Mouse (Mus musculus): ENCODE results near the gene Nalcn. TPM values are rescaled to one million over a fixed set of nuclear protein-coding genes. Genes with fewer than 3 reads are reported as not detected.

Gene Nalcn
- polyA plus RNA-seq, 1 experiment from 2014 or later = 0.10 TPM

DNA sequence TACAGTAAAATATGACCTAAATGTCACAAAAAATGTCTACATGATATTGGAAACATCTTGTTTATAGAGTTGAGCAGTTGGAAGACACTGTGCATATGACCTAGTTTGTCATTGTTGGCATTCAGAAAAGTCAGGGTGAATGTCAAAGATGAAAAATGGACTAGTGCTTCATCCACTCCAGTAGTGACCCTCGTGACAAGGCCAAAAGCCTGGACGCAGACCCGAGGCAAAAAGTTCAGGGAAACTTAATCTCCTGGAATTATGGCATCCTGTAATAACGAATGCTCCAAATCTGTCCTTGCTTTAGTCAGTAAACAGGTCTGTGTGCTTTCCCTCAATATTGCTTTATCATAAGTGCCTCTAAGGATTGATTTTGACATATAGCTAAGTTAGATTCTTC is 51.6 kb downstream of the Nalcn start:
- WGBS = 71% methylated on average over 4 of the region's 4 CpGs
- Histone ChIP-seq H3K27ac (no peak overlapping the region), H3K4me2 (no peak overlapping the region), H3K9me3 (replicated peaks) (no peaks in the 10 kb centered on the region), H3K36me3 (no peaks in the 10 kb centered on the region), H3K4me1 (replicated peaks) (no peaks in the 10 kb centered on the region), H3K4me3 (no peak overlapping the region), H3K27me3 (no peaks in the 10 kb centered on the region), H3K9ac (no peak overlapping the region)
- ATAC-seq (replicated peaks; ENCODE audit: insufficient number of reproducible peaks, insufficient read depth, low FRiP score, low read depth) = no peak

DNA sequence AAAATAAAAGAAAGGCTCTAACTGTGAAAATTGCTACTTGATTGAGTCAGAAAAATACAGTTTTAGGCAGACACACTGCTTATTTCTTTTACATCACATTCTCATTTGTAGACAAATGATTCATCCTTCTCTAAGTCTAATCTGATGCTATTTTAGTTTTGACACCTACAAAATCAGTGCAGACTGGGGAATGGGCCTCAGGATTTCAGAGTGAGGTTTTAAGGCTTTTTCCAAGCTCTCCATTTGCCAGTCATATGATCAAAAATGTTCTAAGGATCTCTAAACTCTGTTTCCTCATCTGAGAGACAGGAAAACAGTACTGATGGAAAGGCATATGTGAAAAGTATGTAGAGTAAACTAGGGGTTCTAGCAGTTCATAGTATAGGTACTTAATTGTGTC is 52.0 kb downstream of the Nalcn start:
- no peak overlapping the region for H3K27ac ChIP-seq
- no peak overlapping the region for H3K4me2 ChIP-seq
- no peak overlapping the region for H3K9ac ChIP-seq
- no peaks in the 10 kb centered on the region for H3K9me3 ChIP-seq (replicated peaks)
- H3K27me3 ChIP-seq = no peaks in the 10 kb centered on the region
- no peaks in the 10 kb centered on the region for H3K4me1 ChIP-seq (replicated peaks)
- ATAC-seq (replicated peaks; ENCODE audit: insufficient number of reproducible peaks, insufficient read depth, low FRiP score, low read depth) = no peak
- H3K36me3 ChIP-seq = no peaks in the 10 kb centered on the region
- no peak overlapping the region for H3K4me3 ChIP-seq

- H3K9ac ChIP-seq = no peak overlapping the region
- no peaks in the 10 kb centered on the region for H3K4me1 ChIP-seq (replicated peaks)
- H3K27ac ChIP-seq = no peak overlapping the region
- no peaks in the 10 kb centered on the region for H3K27me3 ChIP-seq
- H3K36me3 ChIP-seq = no peaks in the 10 kb centered on the region
- ATAC-seq (replicated peaks; ENCODE audit: insufficient number of reproducible peaks, insufficient read depth, low FRiP score, low read depth) = no peak
- H3K4me3 ChIP-seq = no peak overlapping the region
- WGBS = 54% methylated on average over 2 of the region's 2 CpGs
- H3K9me3 ChIP-seq (replicated peaks) = no peaks in the 10 kb centered on the region
- no peak overlapping the region for H3K4me2 ChIP-seq
These were observed 60.3 kb downstream of the Nalcn start for GRCm38 (mm10) chr14:123566599-123566998.

- Histone ChIP-seq H3K4me1 (replicated peaks) (no peaks in the 10 kb centered on the region), H3K27me3 (no peaks in the 10 kb centered on the region), H3K9ac (no peak overlapping the region), H3K36me3 (no peaks in the 10 kb centered on the region), H3K4me3 (no peak overlapping the region), H3K27ac (no peak overlapping the region), H3K9me3 (replicated peaks) (no peaks in the 10 kb centered on the region), H3K4me2 (no peak overlapping the region)
- no peak for ATAC-seq (replicated peaks; ENCODE audit: insufficient number of reproducible peaks, insufficient read depth, low FRiP score, low read depth)
These were observed 71.4 kb downstream of the Nalcn start for GRCm38 (mm10) chr14:123555533-123555932.

- no peak overlapping the region for H3K4me3 ChIP-seq
- H3K9me3 ChIP-seq (replicated peaks) = no peaks in the 10 kb centered on the region
- no peak overlapping the region for H3K4me2 ChIP-seq
- WGBS = 59% methylated on average over 4 of the region's 4 CpGs
- no peak overlapping the region for H3K9ac ChIP-seq
- H3K27me3 ChIP-seq = no peaks in the 10 kb centered on the region
- H3K4me1 ChIP-seq (replicated peaks) = no peaks in the 10 kb centered on the region
- no peak overlapping the region for H3K27ac ChIP-seq
- H3K36me3 ChIP-seq = no peaks in the 10 kb centered on the region
- ATAC-seq (replicated peaks; ENCODE audit: insufficient number of reproducible peaks, insufficient read depth, low FRiP score, low read depth) = no peak
These were observed 72.0 kb downstream of the Nalcn start for GRCm38 (mm10) chr14:123554936-123555335.

GRCm38 (mm10) chr14:123542362-123542761 is 84.6 kb downstream of the Nalcn start:
- Histone ChIP-seq H3K27me3 (no peaks in the 10 kb centered on the region), H3K4me2 (no peak overlapping the region), H3K9me3 (replicated peaks) (no peaks in the 10 kb centered on the region), H3K27ac (no peak overlapping the region), H3K4me3 (no peak overlapping the region), H3K9ac (no peak overlapping the region), H3K4me1 (replicated peaks) (no peaks in the 10 kb centered on the region), H3K36me3 (no peaks in the 10 kb centered on the region)
- no peak for ATAC-seq (replicated peaks; ENCODE audit: insufficient number of reproducible peaks, insufficient read depth, low FRiP score, low read depth)

DNA sequence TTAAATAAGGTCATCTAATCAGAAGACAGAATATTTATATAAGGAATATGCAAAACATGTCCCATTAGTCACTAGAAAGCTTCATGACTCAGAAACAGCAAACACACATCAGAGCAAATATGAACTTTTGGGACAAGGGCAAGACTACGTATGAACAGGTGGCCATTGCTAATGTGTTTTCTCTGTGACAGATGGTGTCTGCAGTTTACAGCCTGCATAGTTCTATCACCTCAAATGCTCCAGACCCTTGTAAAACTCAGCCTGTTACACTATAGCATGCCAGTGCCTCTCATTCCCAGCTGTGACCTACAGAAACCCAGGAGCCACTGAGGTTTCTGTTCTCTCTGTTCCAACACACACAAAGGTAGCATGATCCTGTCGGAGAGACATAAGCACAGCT is 91.3 kb downstream of the Nalcn start:
- WGBS = 78% methylated on average over 2 of the region's 2 CpGs
- no peaks in the 10 kb centered on the region for H3K27me3 ChIP-seq
- H3K27ac ChIP-seq = no peak overlapping the region
- no peak overlapping the region for H3K4me3 ChIP-seq
- H3K4me2 ChIP-seq = no peak overlapping the region
- H3K4me1 ChIP-seq (replicated peaks) = no peaks in the 10 kb centered on the region
- ATAC-seq (replicated peaks; ENCODE audit: insufficient number of reproducible peaks, insufficient read depth, low FRiP score, low read depth) = no peak
- H3K9ac ChIP-seq = no peak overlapping the region
- no peaks in the 10 kb centered on the region for H3K9me3 ChIP-seq (replicated peaks)
- no peaks in the 10 kb centered on the region for H3K36me3 ChIP-seq

- H3K9me3 ChIP-seq (replicated peaks) = no peaks in the 10 kb centered on the region
- H3K4me3 ChIP-seq = no peak overlapping the region
- H3K9ac ChIP-seq = no peak overlapping the region
- H3K4me2 ChIP-seq = no peak overlapping the region
- ATAC-seq (replicated peaks; ENCODE audit: insufficient number of reproducible peaks, insufficient read depth, low FRiP score, low read depth) = no peak
- H3K27ac ChIP-seq = no peak overlapping the region
- no peaks in the 10 kb centered on the region for H3K36me3 ChIP-seq
- 68% methylated on average over 1 of the region's 1 CpGs for WGBS
- H3K4me1 ChIP-seq (replicated peaks) = no peaks in the 10 kb centered on the region
- no peaks in the 10 kb centered on the region for H3K27me3 ChIP-seq
These were observed 93.9 kb downstream of the Nalcn start for GRCm38 (mm10) chr14:123533000-123533399.

GRCm38 (mm10) chr14:123531271-123531670 is 95.7 kb downstream of the Nalcn start:
- H3K9me3 ChIP-seq (replicated peaks) = no peaks in the 10 kb centered on the region
- H3K27ac ChIP-seq = 0 out of 2 replicates have a peak overlapping the region, but pooled peaks have one; percentile 12
- H3K4me1 ChIP-seq (replicated peaks) = no peaks in the 10 kb centered on the region
- H3K4me3 ChIP-seq = no peak overlapping the region
- H3K9ac ChIP-seq = no peak overlapping the region
- H3K36me3 ChIP-seq = no peaks in the 10 kb centered on the region
- no peak for ATAC-seq (replicated peaks; ENCODE audit: insufficient number of reproducible peaks, insufficient read depth, low FRiP score, low read depth)
- no peaks in the 10 kb centered on the region for H3K27me3 ChIP-seq
- 25% methylated on average over 1 of the region's 1 CpGs for WGBS
- no peak overlapping the region for H3K4me2 ChIP-seq

GRCm38 (mm10) chr14:123529143-123529542 is 97.8 kb downstream of the Nalcn start:
- Histone ChIP-seq H3K4me2 (no peak overlapping the region), H3K27ac (no peak overlapping the region), H3K4me3 (no peak overlapping the region), H3K27me3 (no peaks in the 10 kb centered on the region), H3K9ac (no peak overlapping the region), H3K9me3 (replicated peaks) (no peaks in the 10 kb centered on the region), H3K4me1 (replicated peaks) (no peaks in the 10 kb centered on the region), H3K36me3 (no peaks in the 10 kb centered on the region)
- ATAC-seq (replicated peaks; ENCODE audit: insufficient number of reproducible peaks, insufficient read depth, low FRiP score, low read depth) = no peak

- no peak overlapping the region for H3K9ac ChIP-seq
- H3K36me3 ChIP-seq = no peaks in the 10 kb centered on the region
- H3K4me1 ChIP-seq (replicated peaks) = no peaks in the 10 kb centered on the region
- H3K9me3 ChIP-seq (replicated peaks) = no peaks in the 10 kb centered on the region
- no peaks in the 10 kb centered on the region for H3K27me3 ChIP-seq
- 0 out of 2 replicates have a peak, but pooled peaks have one; percentile 43 for ATAC-seq (replicated peaks; ENCODE audit: insufficient number of reproducible peaks, insufficient read depth, low FRiP score, low read depth)
- H3K4me3 ChIP-seq = no peak overlapping the region
- H3K4me2 ChIP-seq = no peak overlapping the region
- 38% methylated on average over 8 of the region's 8 CpGs for WGBS
- H3K27ac ChIP-seq = no peak overlapping the region
These were observed 113.4 kb downstream of the Nalcn start for GRCm38 (mm10) chr14:123513376-123514141.

DNA sequence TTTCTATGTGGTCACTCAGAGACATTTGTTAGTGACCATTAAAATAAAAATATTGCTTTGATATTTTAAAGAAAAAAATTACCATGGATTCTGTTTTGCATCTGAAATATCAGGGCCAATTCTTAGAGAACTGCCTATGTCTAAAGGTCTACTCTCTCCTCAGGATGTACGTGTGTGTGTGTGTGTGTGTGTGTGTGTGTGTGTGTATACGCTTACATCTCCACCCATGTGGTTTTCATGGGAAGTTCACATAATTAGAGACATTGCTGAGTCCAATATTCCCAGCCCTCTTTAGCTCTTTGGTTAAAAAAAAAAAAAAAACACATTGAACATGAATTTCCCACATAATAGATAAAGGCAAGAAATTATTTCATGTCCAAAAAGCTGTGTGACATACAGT is 114.0 kb downstream of the Nalcn start:
- H3K9ac ChIP-seq = no peak overlapping the region
- H3K9me3 ChIP-seq (replicated peaks) = no peaks in the 10 kb centered on the region
- H3K36me3 ChIP-seq = no peaks in the 10 kb centered on the region
- no peak overlapping the region for H3K27ac ChIP-seq
- H3K27me3 ChIP-seq = no peaks in the 10 kb centered on the region
- no peaks in the 10 kb centered on the region for H3K4me1 ChIP-seq (replicated peaks)
- H3K4me2 ChIP-seq = no peak overlapping the region
- no peak for ATAC-seq (replicated peaks; ENCODE audit: insufficient number of reproducible peaks, insufficient read depth, low FRiP score, low read depth)
- 87% methylated on average over 2 of the region's 2 CpGs for WGBS
- H3K4me3 ChIP-seq = no peak overlapping the region
